In the genomic region with DNA sequence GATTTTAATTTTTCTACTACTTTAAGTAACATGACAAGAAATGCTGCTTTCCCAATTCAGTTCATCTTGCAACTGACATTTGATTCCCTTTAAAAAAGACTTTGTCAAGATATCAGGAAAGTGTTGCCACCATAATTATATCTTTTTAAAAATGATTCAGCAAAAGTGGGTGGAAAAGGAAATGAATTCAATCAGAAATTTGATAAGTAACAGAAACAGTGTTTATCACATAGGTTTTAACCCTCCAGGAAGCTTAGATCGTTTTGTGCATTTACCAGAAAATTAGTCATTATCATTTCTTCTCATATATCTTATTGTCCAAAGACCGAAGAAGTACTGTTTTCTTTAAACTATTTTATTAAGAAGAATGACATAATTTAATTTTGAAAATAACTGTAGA, we compare ENCODE assay signal across 25 mouse cellular contexts.
"Had no signal": no experiment of that assay in that cellular context is flagged by ENCODE, and none has a peak within 500 bp of the region (broad histone marks: within the 10 kb centered on the region; RNA-seq: fewer than 3 reads in every experiment).

No protein-coding gene starts in this region.

- H3K9ac ChIP-seq: embryonic facial prominence, embryonic 12.5 days; embryonic facial prominence, embryonic 13.5 days; embryonic facial prominence, embryonic 15.5 days; forebrain, embryonic 12.5 days; forebrain, embryonic 13.5 days; forebrain, embryonic 15.5 days; forebrain, postnatal 0 days had no signal

- H3K27me3 ChIP-seq: embryonic facial prominence, embryonic 12.5 days; embryonic facial prominence, embryonic 13.5 days; embryonic facial prominence, embryonic 15.5 days; forebrain, embryonic 12.5 days; forebrain, embryonic 13.5 days; forebrain, embryonic 15.5 days had no signal

- H3K9me3 ChIP-seq: embryonic facial prominence, embryonic 10.5 days; embryonic facial prominence, embryonic 12.5 days; embryonic facial prominence, embryonic 13.5 days; embryonic facial prominence, embryonic 15.5 days; forebrain, embryonic 10.5 days; forebrain, embryonic 12.5 days; forebrain, embryonic 13.5 days; forebrain, embryonic 15.5 days; heart, embryonic 10.5 days had no signal

- H3K27ac ChIP-seq: embryonic facial prominence, embryonic 10.5 days; embryonic facial prominence, embryonic 12.5 days; embryonic facial prominence, embryonic 13.5 days; embryonic facial prominence, embryonic 15.5 days; forebrain, embryonic 10.5 days; forebrain, embryonic 12.5 days; forebrain, embryonic 13.5 days; forebrain, embryonic 15.5 days; gastrocnemius, adult 2 months; heart, adult 2 months; heart, embryonic 10.5 days had no signal

- H3K4me1 ChIP-seq: embryonic facial prominence, embryonic 10.5 days; embryonic facial prominence, embryonic 12.5 days; embryonic facial prominence, embryonic 13.5 days; embryonic facial prominence, embryonic 15.5 days; forebrain, embryonic 10.5 days; forebrain, embryonic 12.5 days; forebrain, embryonic 13.5 days; forebrain, embryonic 15.5 days; heart, embryonic 10.5 days had no signal

- H3K36me3 ChIP-seq: embryonic facial prominence, embryonic 10.5 days; embryonic facial prominence, embryonic 12.5 days; embryonic facial prominence, embryonic 13.5 days; embryonic facial prominence, embryonic 15.5 days; forebrain, embryonic 10.5 days; forebrain, embryonic 12.5 days; forebrain, embryonic 15.5 days; heart, embryonic 10.5 days had no signal

- H3K4me3 ChIP-seq: embryonic facial prominence, embryonic 10.5 days; embryonic facial prominence, embryonic 12.5 days; embryonic facial prominence, embryonic 13.5 days; embryonic facial prominence, embryonic 15.5 days; erythroblast, embryonic 14.5 days; forebrain, embryonic 10.5 days; forebrain, embryonic 12.5 days; forebrain, embryonic 13.5 days; forebrain, embryonic 15.5 days; gastrocnemius, adult 2 months; heart, adult 2 months; heart, embryonic 10.5 days had no signal

- DNase-seq: cerebellum, adult 9-11 months; cerebellum, postnatal 10 days; cerebellum, postnatal 14 days; cerebellum, postnatal 25 days; cerebellum, postnatal 36 days; embryo, embryonic 11 days; forebrain, postnatal 0 days; gastrocnemius, adult 2 months; gastrocnemius, postnatal 10 days; gastrocnemius, postnatal 14 days; gastrocnemius, postnatal 25 days; gastrocnemius, postnatal 36 days; heart, adult 11 months; heart, adult 18-20 months; heart, adult 2 months had no signal
